Mouse (Mus musculus): ENCODE data around the gene Anxa1. TPM values are rescaled to one million over a fixed set of nuclear protein-coding genes. Genes with fewer than 3 reads are reported as not detected.

Gene Anxa1
- polyA plus RNA-seq, 1 experiment, result not detected

DNA sequence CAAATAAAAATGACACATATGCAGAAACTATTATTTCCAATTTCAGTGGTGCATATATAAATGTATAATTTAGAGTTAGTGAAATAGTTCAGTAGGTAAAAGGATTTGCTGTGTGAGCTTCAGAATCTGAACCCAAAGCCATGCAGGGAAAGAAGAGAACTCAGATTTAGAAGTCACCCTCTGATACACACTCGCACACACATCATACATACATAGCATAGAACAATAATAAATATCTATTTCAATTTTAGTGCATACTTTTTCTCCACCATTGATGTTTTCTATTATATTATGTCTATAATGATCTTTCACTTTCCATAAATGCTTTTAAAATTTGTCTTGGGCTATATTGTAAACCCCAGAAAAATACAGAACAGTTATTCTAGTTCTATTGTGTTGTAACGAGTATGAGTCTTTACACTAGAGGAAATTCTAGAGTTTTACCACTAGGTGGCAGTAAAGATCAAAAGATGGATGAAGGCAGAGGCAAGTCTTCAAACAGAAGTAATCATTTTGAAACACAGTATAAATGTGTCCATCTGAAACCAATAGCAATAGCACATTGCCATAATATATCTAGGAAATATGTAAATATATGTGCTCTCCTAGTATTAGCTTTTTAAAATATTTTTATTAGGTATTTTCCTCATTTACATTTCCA, 28.7 kb downstream of the Anxa1 start:
- Histone ChIP-seq H3K4me3 (replicated peaks) (no peak overlapping the region), H3K9me3 (ENCODE audit: control insufficient read depth, low read length) (no peaks in the 10 kb centered on the region), H3K4me1 (ENCODE audit: control insufficient read depth) (no peaks in the 10 kb centered on the region), H3K27me3 (ENCODE audit: control insufficient read depth) (no peaks in the 10 kb centered on the region), H3K36me3 (ENCODE audit: control insufficient read depth) (no peaks in the 10 kb centered on the region)
- no peak for TF ChIP-seq GATA1 (IDR thresholded peaks at IDR 0.05; ENCODE audit: low read length)
- no peak for TF ChIP-seq TAL1 (IDR thresholded peaks at IDR 0.05; ENCODE audit: low read length)

- Histone ChIP-seq H3K4me3 (replicated peaks) (no peak overlapping the region), H3K36me3 (ENCODE audit: control insufficient read depth) (no peaks in the 10 kb centered on the region), H3K27me3 (ENCODE audit: control insufficient read depth) (no peaks in the 10 kb centered on the region), H3K4me1 (ENCODE audit: control insufficient read depth) (no peaks in the 10 kb centered on the region), H3K9me3 (ENCODE audit: control insufficient read depth, low read length) (no peaks in the 10 kb centered on the region)
- TF ChIP-seq TAL1 (IDR thresholded peaks at IDR 0.05; ENCODE audit: low read length) (no peak), GATA1 (IDR thresholded peaks at IDR 0.05; ENCODE audit: low read length) (no peak)
These were observed 32.1 kb downstream of the Anxa1 start for GRCm38 (mm10) chr19:20358679-20359078.

DNA sequence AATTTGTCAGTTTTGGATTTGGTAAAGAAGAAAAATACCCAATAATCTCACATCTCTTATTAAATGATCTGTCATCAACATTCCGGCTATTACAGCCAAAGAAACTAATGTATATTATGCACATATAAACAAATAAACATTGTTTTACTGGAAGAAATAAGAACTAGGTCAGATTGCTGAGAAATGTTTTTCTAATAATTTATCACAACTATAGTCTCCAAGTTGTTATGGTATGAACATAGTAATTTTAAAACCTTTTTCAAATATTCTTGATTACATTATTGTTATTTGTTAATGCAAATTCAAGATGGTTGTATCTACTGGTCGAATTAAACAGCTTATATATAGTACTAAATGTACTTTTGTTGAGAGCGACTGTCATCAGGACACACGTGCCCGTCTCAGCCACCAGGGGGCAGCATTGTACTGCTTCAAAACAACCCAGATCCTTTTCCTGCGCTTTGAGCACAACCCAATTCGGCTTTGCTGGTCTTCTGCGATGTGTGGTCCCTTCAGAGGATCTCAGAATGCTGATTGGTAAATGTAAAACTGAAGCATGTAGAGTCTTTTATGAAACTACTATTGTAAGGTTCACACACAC, 45.3 kb downstream of the Anxa1 start:
- H3K27me3 ChIP-seq (ENCODE audit: control insufficient read depth), result no peaks in the 10 kb centered on the region
- H3K36me3 ChIP-seq (ENCODE audit: control insufficient read depth), result no peaks in the 10 kb centered on the region
- H3K4me3 ChIP-seq (replicated peaks), result no peak overlapping the region
- TF ChIP-seq GATA1 (IDR thresholded peaks at IDR 0.05; ENCODE audit: low read length) (no peak), TAL1 (IDR thresholded peaks at IDR 0.05; ENCODE audit: low read length) (no peak)
- no peaks in the 10 kb centered on the region for H3K9me3 ChIP-seq (ENCODE audit: control insufficient read depth, low read length)
- no peaks in the 10 kb centered on the region for H3K4me1 ChIP-seq (ENCODE audit: control insufficient read depth)

DNA sequence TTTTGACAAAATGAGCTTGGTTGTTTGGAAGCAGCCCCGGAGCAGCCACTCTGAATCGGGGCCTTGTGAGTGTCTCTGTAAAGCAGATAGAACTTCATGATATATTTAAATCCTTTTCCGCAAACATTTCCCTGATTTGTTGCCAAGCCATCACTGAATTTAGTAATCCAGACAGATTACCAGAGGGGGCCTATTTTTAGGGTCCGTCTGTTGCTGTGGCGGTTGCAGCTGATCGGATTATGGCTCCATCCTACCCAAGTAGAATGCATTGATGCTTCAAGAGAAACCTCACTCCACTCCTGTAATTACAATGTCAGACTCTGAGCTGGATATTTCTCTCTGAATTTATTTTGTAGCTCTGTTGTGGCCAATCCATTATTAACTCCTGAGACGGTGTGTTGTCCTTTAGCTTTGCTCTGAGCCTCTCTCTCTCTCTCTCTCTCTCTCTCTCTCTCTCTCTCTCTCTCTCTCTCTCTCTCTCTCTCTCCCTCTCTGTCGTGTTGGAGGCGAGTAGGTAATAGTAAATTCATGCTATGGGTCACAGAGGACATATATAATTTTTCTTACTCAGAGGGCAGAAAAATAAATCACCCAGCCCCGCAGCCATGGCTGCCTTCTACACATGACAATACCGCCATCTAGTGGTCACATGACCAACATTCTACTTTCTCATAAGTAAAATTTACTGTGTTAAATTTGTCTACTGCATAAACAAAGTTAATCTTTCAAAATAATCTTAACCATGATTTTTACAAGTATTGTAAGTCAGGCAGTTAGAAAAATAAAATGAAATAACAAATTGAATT, 46.0 kb downstream of the Anxa1 start:
- no peak overlapping the region for H3K4me3 ChIP-seq (replicated peaks)
- H3K9me3 ChIP-seq (ENCODE audit: control insufficient read depth, low read length), result no peaks in the 10 kb centered on the region
- no peak for TF ChIP-seq GATA1 (IDR thresholded peaks at IDR 0.05; ENCODE audit: low read length)
- TF ChIP-seq TAL1 (IDR thresholded peaks at IDR 0.05; ENCODE audit: low read length), result no peak
- H3K27me3 ChIP-seq (ENCODE audit: control insufficient read depth), result no peaks in the 10 kb centered on the region
- no peaks in the 10 kb centered on the region for H3K36me3 ChIP-seq (ENCODE audit: control insufficient read depth)
- H3K4me1 ChIP-seq (ENCODE audit: control insufficient read depth), result no peaks in the 10 kb centered on the region

- Histone ChIP-seq H3K4me1 (ENCODE audit: control insufficient read depth) (no peaks in the 10 kb centered on the region), H3K27me3 (ENCODE audit: control insufficient read depth) (no peaks in the 10 kb centered on the region), H3K4me3 (replicated peaks) (no peak overlapping the region), H3K36me3 (ENCODE audit: control insufficient read depth) (no peaks in the 10 kb centered on the region), H3K9me3 (ENCODE audit: control insufficient read depth, low read length) (peaks cover 2% of the 10 kb centered on the region; the same call in 1 of the 2 replicates)
- no peak for TF ChIP-seq TAL1 (IDR thresholded peaks at IDR 0.05; ENCODE audit: low read length)
- TF ChIP-seq GATA1 (IDR thresholded peaks at IDR 0.05; ENCODE audit: low read length), result no peak
These were observed 46.7 kb downstream of the Anxa1 start for GRCm38 (mm10) chr19:20344052-20344451.

Other genes with a start within 250 kb of the Anxa1 start
- not detected in 2 replicates for gene Aldh1a1, start 101.8 kb upstream of the Anxa1 start, polyA plus RNA-seq (2012)

All from erythroblast, embryonic 14.5 days (primary cell).